Mouse (Mus musculus) liver, embryonic 14.5 days (tissue): ENCODE measurements around the gene Dlgap3.

Experiments
- CTCF ChIP-seq: IDR thresholded peaks from 2 replicates; pipeline ENCODE4 v1.5.1; 2016; ENCODE audit warnings: antibody characterized with exemption, low read depth, control low read depth
- EP300 ChIP-seq: IDR thresholded peaks from 2 replicates; pipeline ENCODE4 v1.6.1; 2016; ENCODE audit warnings: antibody characterized with exemption, low read depth

GRCm38 (mm10) chr4:127251963-127252585 lies 83.1 kb downstream of the Dlgap3 start:
- no peak for TF ChIP-seq CTCF
- TF ChIP-seq EP300, result no peak
